ENCODE assay signal across 8 mouse cellular contexts in genomic region chr1:33908191-33908962, GRCm38 (mm10). TPM values are rescaled to one million over a fixed set of nuclear protein-coding genes. Genes with fewer than 3 reads are reported as not detected.
DNase-seq lines count a peak whose midpoint lies in the region; ATAC-seq lines count a peak whose summit lies in the region.

Dst (plus strand) TSS chr1:33908225.

- H3K27me3 ChIP-seq in lung, embryonic 15.5 days = peaks cover 44% of the 10 kb centered on the region
- no peaks in the 10 kb centered on the region for H3K27me3 ChIP-seq in hindbrain, embryonic 16.5 days (replicated peaks; ENCODE audit: control insufficient read depth, insufficient read depth, low read length)
- H3K27me3 ChIP-seq in liver, embryonic 15.5 days = peaks cover 77% of the 10 kb centered on the region

- H3K4me2 ChIP-seq in lung, embryonic 15.5 days = peak within 1 kb of the TSS; percentile 100
- H3K4me2 ChIP-seq in hindbrain, embryonic 16.5 days (ENCODE audit: low read length) = peak within 1 kb of the TSS; percentile 79
- peak within 1 kb of the TSS; percentile 69 for H3K4me2 ChIP-seq in liver, embryonic 15.5 days

- H3K4me3 ChIP-seq in lung, embryonic 15.5 days = peak within 1 kb of the TSS; percentile 64
- H3K4me3 ChIP-seq in hindbrain, embryonic 16.5 days (ENCODE audit: low read length) = peak within 1 kb of the TSS; percentile 75
- peak within 1 kb of the TSS; percentile 56 for H3K4me3 ChIP-seq in liver, embryonic 15.5 days (replicated peaks)

- 3% methylated on average over 43 of the region's 44 CpGs for WGBS in lung, embryonic 15.5 days
- WGBS in hindbrain, embryonic 16.5 days = 8% methylated on average over 24 of the region's 44 CpGs
- WGBS in liver, embryonic 15.5 days (ENCODE audit: insufficient replicate concordance) = 4% methylated on average over 34 of the region's 44 CpGs

- H3K27ac ChIP-seq in lung, embryonic 15.5 days = no peak within 1 kb of the TSS
- peak within 1 kb of the TSS; percentile 90 for H3K27ac ChIP-seq in hindbrain, embryonic 16.5 days (ENCODE audit: low read depth, low read length)
- H3K27ac ChIP-seq in liver, embryonic 15.5 days (replicated peaks) = no peak within 1 kb of the TSS

- H3K36me3 ChIP-seq in lung, embryonic 15.5 days = no peaks in the 10 kb centered on the region
- H3K36me3 ChIP-seq in hindbrain, embryonic 16.5 days (ENCODE audit: control insufficient read depth, insufficient read depth, low read length) = no peaks in the 10 kb centered on the region
- no peaks in the 10 kb centered on the region for H3K36me3 ChIP-seq in liver, embryonic 15.5 days (replicated peaks)

- H3K4me1 ChIP-seq in lung, embryonic 15.5 days = peaks cover 19% of the 10 kb centered on the region
- H3K4me1 ChIP-seq in hindbrain, embryonic 16.5 days (ENCODE audit: control insufficient read depth, insufficient read depth, low read depth, low read length) = peaks cover 23% of the 10 kb centered on the region
- peaks cover 3% of the 10 kb centered on the region; the same call in 1 of the 2 replicates for H3K4me1 ChIP-seq in liver, embryonic 15.5 days (replicated peaks)

- H3K9me3 ChIP-seq in lung, embryonic 15.5 days = no peaks in the 10 kb centered on the region
- H3K9me3 ChIP-seq in hindbrain, embryonic 16.5 days (ENCODE audit: control insufficient read depth, low read length) = no peaks in the 10 kb centered on the region
- H3K9me3 ChIP-seq in liver, embryonic 15.5 days (replicated peaks) = no peaks in the 10 kb centered on the region

- ATAC-seq in lung, embryonic 15.5 days (ENCODE audit: borderline replicate concordance, extremely low read depth, low FRiP score, low TSS enrichment) = 0 out of 2 replicates have a peak, but pooled peaks have one; percentile 19
- ATAC-seq in hindbrain, embryonic 16.5 days = no peak
- ATAC-seq in liver, embryonic 15.5 days (ENCODE audit: insufficient read depth) = no peak

- H3K9ac ChIP-seq in lung, embryonic 15.5 days = peak within 1 kb of the TSS; percentile 44
- peak within 1 kb of the TSS; percentile 86 for H3K9ac ChIP-seq in hindbrain, embryonic 16.5 days (ENCODE audit: low read depth, low read length)
- H3K9ac ChIP-seq in liver, embryonic 15.5 days = no peak within 1 kb of the TSS; the same call in 1 of the 2 replicates

- DNase-seq in lung, postnatal 25 days (ENCODE audit: low spot score) = no peak
- DNase-seq in adrenal gland, postnatal 25 days = no peak
- DNase-seq in gastrocnemius, adult 18-20 months (ENCODE audit: low spot score) = no peak
- no peak for DNase-seq in thymus, postnatal 14 days
- DNase-seq in lung, postnatal 36 days = no peak

RNA-seq across cellular contexts. Expression of gene Dst, which starts in this region (rescaled TPM):
- 13.2 and 15.2 TPM in 2 replicates for polyA plus RNA-seq in lung, embryonic 15.5 days (2015; fragmentation: Nextera tagmentation; extraction: Ambion mirVana)
- 134 and 152 TPM in 2 replicates for total RNA-seq in adrenal gland, postnatal 25 days (2021)
- 100 to 1,000 TPM; 265 to 273 TPM for total RNA-seq in gastrocnemius, adult 18-20 months (2021)
- polyA plus RNA-seq in hindbrain, embryonic 16.5 days (2015; fragmentation: Nextera tagmentation; extraction: Ambion mirVana) = 37.4 and 38.3 TPM in 2 replicates
- 5.9 and 6.9 TPM in 2 replicates for polyA plus RNA-seq in liver, embryonic 15.5 days (2015; fragmentation: Nextera tagmentation; extraction: Ambion mirVana)
